Mouse (Mus musculus) cortical plate, adult 2 months (tissue): ENCODE data around the gene Dab1.

ENCODE experiments used
- CTCF ChIP-seq: fragments of 200-500 bp; IDR thresholded peaks from 2 replicates; pipeline ENCODE4 v1.5.1; 2011; ENCODE audit warnings: mild to moderate bottlenecking, control low read depth, low read length; ENCODE audit not compliant: insufficient read depth; ENCODE audit errors: extremely low read depth
- POLR2A ChIP-seq: fragments of 200-500 bp; IDR thresholded peaks from 2 replicates; pipeline ENCODE4 v1.6.1; 2011; ENCODE audit warnings: mild to moderate bottlenecking, low read length, control low read depth; ENCODE audit not compliant: insufficient read depth; ENCODE audit errors: extremely low read depth

DNA sequence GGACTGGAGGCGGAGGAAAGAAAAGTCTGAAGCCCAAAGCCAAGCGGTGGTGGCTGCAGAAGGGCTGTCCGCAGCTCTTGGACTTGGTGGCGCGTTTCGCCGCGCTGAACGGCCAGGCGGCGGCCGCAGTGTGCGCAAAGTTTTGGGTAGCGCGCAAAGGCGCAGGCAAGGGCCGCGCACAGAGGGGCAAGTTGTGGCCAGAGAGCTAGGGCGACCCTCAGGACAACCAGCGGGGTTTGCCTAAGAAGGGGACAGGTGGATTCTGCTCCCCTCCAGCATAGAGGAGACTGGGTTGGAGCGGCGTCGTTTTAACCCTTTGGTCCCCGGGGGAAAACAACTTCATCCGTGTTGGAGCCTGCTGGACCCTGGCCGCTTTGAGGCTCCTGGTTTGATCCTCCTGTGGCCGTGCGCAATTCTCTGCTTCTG is 800 bp downstream of the Dab1 start:
- TF ChIP-seq POLR2A (no peak), CTCF (no peak)
